Mouse (Mus musculus): Measurements from ENCODE around the gene Frmd3.

GRCm38 (mm10) chr4:74191528-74191927 is 178.3 kb downstream of the Frmd3 start:
- TF ChIP-seq CTCF (IDR thresholded peaks at IDR 0.05; ENCODE audit: insufficient read depth, low read depth, low read length) (no peak), POLR2A (IDR thresholded peaks at IDR 0.05; ENCODE audit: insufficient read depth, low read depth, low read length) (no peak)
